Mouse (Mus musculus): ENCODE measurements at regions not wholly inside any gene's neighbourhood (a gene's known extent, or its start where the extent isn't known, plus 50 kb on each side); places are given as distances from the start of the nearest gene placed in this dataset.

DNA sequence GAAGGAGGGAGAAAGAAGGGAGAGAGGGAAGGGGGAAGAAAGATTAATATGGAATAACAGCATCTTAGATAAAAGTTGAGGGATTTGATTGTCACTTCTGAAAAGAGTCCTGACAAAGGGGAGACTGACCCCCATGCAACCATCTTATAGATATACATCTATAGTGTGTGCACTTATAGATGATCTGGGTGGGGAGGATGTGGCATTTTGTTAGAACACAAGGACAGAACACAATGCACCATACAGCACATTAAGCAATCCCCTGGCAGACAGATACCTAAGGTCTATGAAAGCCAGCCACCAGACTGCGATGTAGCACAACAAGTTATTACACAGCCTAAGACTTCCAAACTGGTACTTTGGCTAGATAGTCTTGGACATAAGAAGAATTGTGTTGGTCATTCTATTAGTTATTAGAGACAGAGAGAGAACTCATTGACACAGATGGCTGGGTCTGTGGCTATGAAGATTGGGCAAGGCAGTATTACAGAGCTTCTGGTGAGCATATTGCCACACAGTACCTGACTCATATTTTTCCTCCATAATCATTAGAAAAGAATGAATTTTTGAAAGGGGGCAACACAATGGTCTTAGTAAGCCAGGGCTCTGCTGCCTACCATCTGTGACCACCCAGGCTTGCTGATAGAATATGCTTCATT, 126.3 kb upstream of the Itgb1 start:
- no peak for DNase-seq

DNA sequence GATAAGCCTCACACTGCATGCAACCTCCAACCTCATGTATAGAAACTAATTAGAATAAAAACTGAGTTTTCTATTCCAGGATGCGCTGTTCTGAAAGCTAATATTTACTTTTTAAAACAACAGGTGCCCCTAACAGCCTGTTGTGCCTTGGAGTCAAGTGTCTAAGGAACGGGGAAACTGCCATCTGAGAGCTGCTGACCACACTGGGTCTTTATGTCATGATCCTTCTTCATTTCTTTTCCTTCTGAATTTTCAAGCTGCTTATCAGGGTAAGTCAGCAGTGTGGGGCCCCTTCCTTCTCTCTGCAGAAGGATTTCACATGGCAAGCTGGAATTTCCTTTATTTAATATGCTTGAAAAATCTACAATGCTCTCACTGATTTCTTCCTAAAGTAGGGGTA, 125.0 kb upstream of the Itgb1 start:
- DNase-seq = no peak

DNA sequence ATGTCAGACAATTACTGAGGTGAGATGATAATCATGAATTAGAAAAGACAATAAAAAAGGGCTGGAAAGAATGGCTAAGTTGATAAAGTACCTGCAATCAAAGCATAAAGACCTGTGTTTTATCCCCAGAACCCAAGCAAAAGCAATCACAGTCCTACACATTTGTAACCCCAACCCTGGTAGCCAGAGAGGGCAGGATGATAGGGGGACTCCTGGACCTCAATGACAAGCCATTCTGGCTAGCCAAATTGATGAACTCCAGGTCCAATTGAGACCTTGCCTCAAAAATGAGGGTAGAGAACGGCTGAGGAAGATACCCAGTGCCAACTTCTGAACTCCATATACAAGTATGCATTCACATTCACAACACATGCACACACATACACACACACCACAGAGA, 124.4 kb upstream of the Itgb1 start:
- no peak for DNase-seq

DNA sequence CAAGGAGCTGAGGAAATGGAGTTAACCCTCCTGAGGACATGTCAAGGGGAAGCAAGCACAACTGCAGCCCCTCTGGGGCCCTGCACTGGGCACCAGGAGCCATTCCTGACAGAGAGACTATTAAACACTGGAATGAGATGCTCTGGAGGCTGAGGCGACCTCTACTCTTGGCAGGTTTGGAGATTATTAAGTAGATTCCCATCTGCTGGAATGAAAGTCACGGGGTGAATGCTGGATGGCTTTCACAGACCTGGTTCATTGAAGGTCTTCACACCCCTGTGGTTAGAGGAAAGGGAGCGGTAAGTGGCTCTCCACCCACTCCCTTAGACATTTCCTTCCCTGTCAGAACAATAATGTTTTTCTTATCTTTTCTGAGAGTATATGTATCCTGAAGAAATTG, 122.8 kb upstream of the Itgb1 start:
- no peak for DNase-seq

DNA sequence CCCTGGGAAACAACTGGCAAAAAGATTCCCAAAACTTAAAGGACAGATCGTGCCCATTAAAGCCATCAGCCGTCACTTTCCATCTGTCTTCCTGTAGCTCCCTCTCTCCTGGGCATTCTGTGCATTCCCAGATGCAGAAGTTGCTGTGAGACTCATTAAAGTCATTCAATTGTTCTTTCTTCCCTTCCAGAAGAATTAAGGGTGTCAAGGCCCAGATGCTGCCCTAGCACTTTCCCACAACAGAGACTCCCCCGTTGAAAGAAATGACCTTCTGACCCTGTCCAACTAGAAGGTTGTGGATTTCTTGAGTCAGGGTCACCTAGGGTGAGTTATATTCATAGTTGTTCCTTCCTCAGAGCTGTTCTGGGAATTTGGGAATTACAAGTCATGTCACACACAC, 121.7 kb upstream of the Itgb1 start:
- DNase-seq = no peak

DNA sequence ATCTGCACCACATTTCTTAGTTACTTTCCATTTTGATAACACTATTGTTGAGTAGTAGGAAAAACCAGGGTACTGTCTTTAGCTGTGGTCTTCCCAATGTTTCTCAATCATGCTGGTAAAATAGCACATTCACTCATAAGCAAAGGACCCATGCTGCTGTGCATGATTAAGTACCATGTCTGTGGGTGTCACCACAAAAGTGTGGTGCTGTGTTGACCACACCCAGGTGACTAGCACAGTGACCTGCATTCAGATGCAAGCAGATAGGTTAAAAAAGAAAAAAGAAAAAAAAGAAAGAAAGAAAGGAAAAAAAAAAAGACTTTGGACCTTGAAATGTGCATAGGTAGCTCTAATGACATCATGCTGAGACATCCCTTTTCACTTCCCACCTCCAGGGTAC, 113.2 kb upstream of the Itgb1 start:
- DNase-seq = no peak

DNA sequence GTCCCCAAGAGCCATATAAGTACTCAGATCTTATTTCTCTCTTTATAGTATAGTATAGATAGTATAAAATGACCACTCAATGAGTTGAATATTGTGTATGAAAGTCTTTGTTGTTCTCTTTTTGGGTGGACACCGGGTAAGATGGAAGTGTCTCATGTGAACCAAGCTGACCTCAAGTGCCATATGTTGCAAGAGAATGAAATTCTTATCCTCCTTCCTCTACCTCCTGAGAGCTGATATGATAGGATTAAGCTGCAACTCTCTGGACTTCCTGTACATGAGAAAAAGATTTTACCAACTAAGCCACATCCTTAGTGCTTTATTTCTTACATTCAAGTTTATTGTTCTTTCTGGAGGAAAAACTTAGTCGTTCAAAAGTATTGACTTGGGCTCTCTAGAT, 91.3 kb upstream of the Itgb1 start:
- no peak for DNase-seq

DNA sequence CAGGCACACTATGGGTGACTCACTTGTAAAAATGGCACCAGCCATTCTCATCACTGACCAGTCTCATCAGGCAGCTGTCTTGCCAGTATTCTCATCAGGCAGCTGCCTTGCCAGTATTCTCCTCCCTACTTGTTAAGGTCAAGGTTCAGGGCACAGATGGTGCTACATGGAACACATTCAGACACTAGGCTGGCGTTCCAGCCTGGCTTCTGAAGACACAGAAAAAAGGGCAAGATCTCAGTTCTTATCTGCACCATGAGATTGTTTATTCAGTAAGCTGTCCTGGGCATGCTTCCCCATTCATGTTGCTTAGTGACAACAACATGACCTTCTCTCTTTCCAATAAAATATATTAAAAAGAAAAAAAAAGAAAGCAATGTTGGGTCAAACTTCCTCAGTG, 90.7 kb upstream of the Itgb1 start:
- peak; percentile 10 for DNase-seq

DNA sequence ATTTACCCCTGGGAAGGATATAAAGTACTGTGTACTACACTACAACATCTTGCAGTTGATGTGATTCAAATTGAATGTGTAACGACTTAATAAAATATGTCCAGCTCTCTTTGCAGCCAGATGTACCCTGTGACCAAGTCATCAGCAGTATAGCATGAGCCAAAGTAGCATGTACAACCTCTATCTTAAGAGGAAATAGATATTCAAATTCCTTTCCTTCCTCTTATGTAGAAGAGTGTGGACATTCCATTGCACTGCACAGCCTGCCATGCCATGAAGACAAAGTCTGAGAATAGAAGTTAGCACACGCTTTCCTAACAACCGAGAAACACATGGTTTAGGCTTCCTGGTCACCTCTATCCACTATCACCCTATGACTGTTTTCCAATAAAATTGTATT, 79.9 kb upstream of the Itgb1 start:
- no peak for DNase-seq

DNA sequence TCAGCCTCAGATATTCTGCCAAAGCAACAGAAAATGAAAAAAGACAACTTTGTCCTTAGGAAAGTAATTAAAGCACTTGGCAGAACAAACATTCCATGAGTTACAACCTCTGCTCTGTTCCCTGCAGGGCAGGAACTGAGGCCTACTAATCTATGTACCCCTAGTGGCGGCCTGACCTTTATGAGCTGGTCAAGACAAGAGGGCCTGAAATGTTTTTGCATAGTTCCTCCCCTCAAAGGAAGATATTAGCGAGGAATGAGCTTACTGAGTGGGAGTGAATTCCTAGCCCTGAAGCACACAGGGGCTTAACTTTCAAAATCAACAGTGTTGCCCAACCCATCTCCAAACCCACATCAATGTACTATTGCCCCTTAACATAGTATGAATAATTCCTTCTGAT, 76.6 kb upstream of the Itgb1 start:
- no peak for DNase-seq

DNA sequence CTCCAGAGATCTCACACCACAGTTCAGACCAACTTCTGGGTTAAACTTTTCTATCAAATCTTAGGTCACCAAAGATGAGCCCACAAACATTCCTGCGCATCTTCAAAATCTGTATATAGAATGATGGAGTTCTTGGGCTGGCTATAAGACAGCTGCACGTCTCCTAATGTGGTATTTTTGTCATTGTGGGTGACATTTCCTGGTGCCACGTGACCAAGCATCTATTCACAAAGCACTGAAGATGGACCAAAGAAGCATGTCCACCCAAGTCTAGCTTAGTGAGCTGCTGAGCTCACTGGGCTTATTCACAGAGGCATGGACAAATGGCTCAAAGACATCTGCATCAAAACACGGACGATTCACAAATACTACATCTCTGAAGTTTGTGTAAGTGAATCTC, 72.8 kb upstream of the Itgb1 start:
- DNase-seq = no peak

DNA sequence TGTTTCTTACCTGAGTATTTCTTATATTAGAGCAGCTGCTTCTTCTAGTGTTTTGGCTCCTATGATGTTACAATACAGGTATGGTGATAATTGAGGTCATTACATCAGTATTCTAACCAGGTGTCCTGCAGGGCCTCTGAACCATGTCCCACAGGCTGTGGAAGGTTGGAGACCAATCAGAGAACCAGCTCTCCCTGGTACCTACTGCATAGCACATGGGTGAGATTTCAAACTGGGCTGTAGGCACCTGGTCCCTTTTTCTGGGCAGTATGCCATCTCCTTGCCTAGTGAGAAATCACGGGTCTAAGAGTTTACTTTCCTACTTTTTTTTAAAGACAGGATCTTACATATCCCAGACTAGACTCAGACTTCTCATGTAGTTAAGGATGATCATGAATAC, 67.6 kb upstream of the Itgb1 start:
- no peak for DNase-seq

DNA sequence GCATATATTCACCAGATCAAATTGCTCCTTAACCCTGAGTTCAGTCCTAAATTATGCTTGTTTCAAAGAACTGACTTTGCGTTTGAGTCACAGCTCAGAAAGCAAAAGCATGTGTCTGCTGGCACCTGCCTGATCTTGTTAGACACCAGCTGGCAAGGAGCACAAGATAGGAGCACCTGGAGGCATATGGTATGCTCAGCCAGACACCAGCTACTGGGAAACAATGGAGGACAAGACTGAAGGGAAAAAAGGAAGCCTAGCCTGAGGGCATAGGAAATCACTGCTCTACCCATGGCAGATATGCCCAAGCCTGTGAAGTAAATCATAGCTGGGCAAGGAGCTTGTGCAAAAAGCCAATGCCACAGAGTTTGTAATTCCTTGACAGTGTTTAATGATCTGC, 66.4 kb upstream of the Itgb1 start:
- no peak for DNase-seq

Data from thymus, postnatal 4 days (tissue).